Mouse (Mus musculus): ENCODE results near the gene Snx20. TPM values are rescaled to one million over a fixed set of nuclear protein-coding genes. Genes with fewer than 3 reads are reported as not detected.

The Snx20 gene
- polyA plus RNA-seq, 1 experiment from 2014 or later, result 1.3 TPM

GRCm38 (mm10) chr8:88583863-88584262 lies 52.1 kb downstream of the Snx20 start:
- whole genome bisulfite sequencing, result 89% methylated on average over 3 of the region's 3 CpGs
- DNase-seq (ENCODE audit: low spot score), result no peak
- Histone ChIP-seq H3K4me1 (peaks cover 61% of the 10 kb centered on the region), H3K4me3 (no peak overlapping the region), H3K27me3 (ENCODE audit: insufficient read depth, poor library complexity, severe bottlenecking) (peaks cover 24% of the 10 kb centered on the region; the same call in 1 of the 2 replicates), H3K9me3 (no peaks in the 10 kb centered on the region), H3K27ac (peak overlapping the region; percentile 31; the same call in 1 of the 2 replicates), H3K36me3 (peaks cover 4% of the 10 kb centered on the region)

- peaks cover 75% of the 10 kb centered on the region for H3K4me1 ChIP-seq
Observed at GRCm38 (mm10) chr8:88580785-88581184, 55.1 kb downstream of the Snx20 start.

GRCm38 (mm10) chr8:88579668-88580330 lies 56.1 kb downstream of the Snx20 start:
- WGBS, result 74% methylated on average over 18 of the region's 18 CpGs
- Histone ChIP-seq H3K4me1 (peaks cover 70% of the 10 kb centered on the region), H3K27me3 (ENCODE audit: insufficient read depth, poor library complexity, severe bottlenecking) (peaks cover 24% of the 10 kb centered on the region; the same call in 1 of the 2 replicates), H3K9me3 (no peaks in the 10 kb centered on the region), H3K27ac (peak overlapping the region; percentile 39), H3K4me3 (no peak overlapping the region), H3K36me3 (peaks cover 2% of the 10 kb centered on the region; the same call in 1 of the 2 replicates)
- no peak for DNase-seq (ENCODE audit: low spot score)

More at GRCm38 (mm10) chr8:88580785-88581184, 55.1 kb downstream of the Snx20 start:
- Histone ChIP-seq H3K27me3 (ENCODE audit: insufficient read depth, poor library complexity, severe bottlenecking) (peaks cover 24% of the 10 kb centered on the region; the same call in 1 of the 2 replicates), H3K4me3 (no peak overlapping the region), H3K36me3 (peaks cover 2% of the 10 kb centered on the region; the same call in 1 of the 2 replicates), H3K27ac (no peak overlapping the region), H3K9me3 (no peaks in the 10 kb centered on the region)
- 41% methylated on average over 7 of the region's 7 CpGs for WGBS
- DNase-seq (ENCODE audit: low spot score), result no peak

GRCm38 (mm10) chr8:88579246-88579645 lies 56.7 kb downstream of the Snx20 start:
- peaks cover 24% of the 10 kb centered on the region; the same call in 1 of the 2 replicates for H3K27me3 ChIP-seq (ENCODE audit: insufficient read depth, poor library complexity, severe bottlenecking)
- peaks cover under 1% of the 10 kb centered on the region; the same call in 1 of the 2 replicates for H3K36me3 ChIP-seq
- peaks cover 70% of the 10 kb centered on the region for H3K4me1 ChIP-seq
- H3K27ac ChIP-seq, result 0 out of 2 replicates have a peak overlapping the region, but pooled peaks have one; percentile 39
- DNase-seq (ENCODE audit: low spot score), result no peak
- no peaks in the 10 kb centered on the region for H3K9me3 ChIP-seq
- no peak overlapping the region for H3K4me3 ChIP-seq
- WGBS, result 35% methylated on average over 7 of the region's 7 CpGs

- WGBS, result 77% methylated on average over 14 of the region's 14 CpGs
- DNase-seq (ENCODE audit: low spot score), result no peak
- peaks cover 70% of the 10 kb centered on the region for H3K4me1 ChIP-seq
- no peak overlapping the region for H3K4me3 ChIP-seq
- no peaks in the 10 kb centered on the region for H3K9me3 ChIP-seq
- H3K36me3 ChIP-seq, result no peaks in the 10 kb centered on the region
- peak overlapping the region; percentile 39; the same call in 1 of the 2 replicates for H3K27ac ChIP-seq
- H3K27me3 ChIP-seq (ENCODE audit: insufficient read depth, poor library complexity, severe bottlenecking), result peaks cover 21% of the 10 kb centered on the region; the same call in 1 of the 2 replicates
Observed at GRCm38 (mm10) chr8:88578413-88579175, 57.3 kb downstream of the Snx20 start.

- H3K4me1 ChIP-seq, result peaks cover 66% of the 10 kb centered on the region
- WGBS, result 85% methylated on average over 5 of the region's 5 CpGs
- no peak for DNase-seq (ENCODE audit: low spot score)
- H3K27me3 ChIP-seq (ENCODE audit: insufficient read depth, poor library complexity, severe bottlenecking), result peaks cover 13% of the 10 kb centered on the region; the same call in 1 of the 2 replicates
- H3K4me3 ChIP-seq, result no peak overlapping the region
- no peak overlapping the region for H3K27ac ChIP-seq
- H3K9me3 ChIP-seq, result no peaks in the 10 kb centered on the region
- no peaks in the 10 kb centered on the region for H3K36me3 ChIP-seq
Observed at GRCm38 (mm10) chr8:88577666-88578065, 58.3 kb downstream of the Snx20 start.

Other genes with a start within 250 kb of the Snx20 start
- gene Nkd1, start 114.8 kb downstream of the Snx20 start, polyA plus RNA-seq (2016; fragmentation: Nextera tagmentation; extraction: Ambion mirVana), result 21.9 and 38.0 TPM in 2 replicates
- gene Nod2, start 11.2 kb upstream of the Snx20 start, polyA plus RNA-seq (2016; fragmentation: Nextera tagmentation; extraction: Ambion mirVana), result 0.08 and 0.11 TPM in 2 replicates
- 8.9 and 10.3 TPM in 2 replicates for gene Cyld, start 60.9 kb upstream of the Snx20 start, polyA plus RNA-seq (2016; fragmentation: Nextera tagmentation; extraction: Ambion mirVana)